Mouse (Mus musculus): Measurements from ENCODE around the gene Ftsj3. TPM values are rescaled to one million over a fixed set of nuclear protein-coding genes. Genes with fewer than 3 reads are reported as not detected.
A peak's percentile ranks its signal among the peaks of the same experiment; 100 is the strongest.
"Not testable (repeated sequence)": the region's sequence is repeated elsewhere in the genome, so short reads cannot be mapped to it uniquely, and the experiment has no call there.

Ftsj3 gene
- total RNA-seq, 2 experiments from 2014 or later, result 15.7 to 22.3 TPM

DNA sequence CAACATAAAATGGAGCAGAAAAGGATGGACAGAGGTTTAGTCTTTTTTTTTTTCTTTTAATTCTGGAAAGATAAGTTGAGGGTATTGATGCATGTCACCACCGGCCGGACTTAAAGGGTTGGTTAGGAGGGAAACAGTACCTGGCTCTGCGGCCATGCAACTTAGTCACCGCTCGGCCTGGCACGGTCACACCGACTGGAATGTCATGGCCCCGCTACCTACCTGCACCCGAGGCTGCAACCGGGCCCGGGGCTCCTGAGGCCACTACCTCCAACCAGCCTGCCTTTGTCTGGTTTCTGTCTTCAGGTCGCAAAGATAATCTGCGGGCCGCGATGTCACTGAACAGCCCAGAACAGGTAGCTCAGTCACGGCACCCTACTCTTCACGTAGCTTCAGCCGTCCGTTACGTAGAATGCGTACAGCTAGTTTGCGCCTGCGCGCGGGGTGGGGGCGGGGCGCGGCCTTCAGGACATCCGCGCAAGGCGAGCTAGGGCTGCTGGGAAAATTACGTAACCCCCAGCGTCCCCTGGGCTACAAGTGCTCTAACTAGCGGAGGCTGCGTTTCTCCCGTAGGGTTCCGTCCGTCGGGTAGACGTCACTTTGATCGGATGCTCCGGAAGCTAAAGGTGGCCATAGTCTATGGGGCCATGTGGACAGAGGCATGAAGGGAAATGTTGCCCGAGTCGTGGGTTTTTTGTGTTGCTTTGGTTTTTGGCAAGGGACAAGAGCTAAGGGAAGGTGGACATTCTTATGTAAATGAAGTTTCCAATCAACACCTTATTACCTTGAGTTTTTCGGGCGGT lies 39.8 kb downstream of the Ftsj3 start, which contains the start of gene Ccdc47:
Ccdc47 (minus strand) TSS at position 418 of the 803 bp plus-strand sequence.
- intact Hi-C loops (cut with DNase I), result no loop called here
- peak; percentile 86 to 93 for DNase-seq

DNA sequence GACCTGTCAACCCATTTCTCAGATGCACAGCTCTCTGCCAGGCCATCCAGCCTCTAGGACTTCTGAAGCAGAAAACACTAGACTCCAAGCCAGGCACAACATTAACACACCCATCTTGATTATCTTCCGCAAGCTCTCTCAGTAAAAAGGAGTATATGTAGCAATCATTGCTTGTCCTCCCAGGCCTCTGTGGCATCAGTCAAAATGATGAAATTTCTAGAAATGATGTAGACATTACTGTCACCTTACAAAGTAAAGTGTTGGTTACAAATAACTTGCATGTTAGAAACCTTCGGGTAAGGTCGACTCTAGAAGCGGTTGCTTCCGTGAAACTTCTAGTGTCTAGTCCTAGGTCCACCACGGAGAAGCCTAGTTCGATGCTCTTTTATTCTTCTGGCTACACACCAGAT lies 40.4 kb downstream of the Ftsj3 start:
- no peak for DNase-seq
- intact Hi-C loops (cut with DNase I), result no loop called here

DNA sequence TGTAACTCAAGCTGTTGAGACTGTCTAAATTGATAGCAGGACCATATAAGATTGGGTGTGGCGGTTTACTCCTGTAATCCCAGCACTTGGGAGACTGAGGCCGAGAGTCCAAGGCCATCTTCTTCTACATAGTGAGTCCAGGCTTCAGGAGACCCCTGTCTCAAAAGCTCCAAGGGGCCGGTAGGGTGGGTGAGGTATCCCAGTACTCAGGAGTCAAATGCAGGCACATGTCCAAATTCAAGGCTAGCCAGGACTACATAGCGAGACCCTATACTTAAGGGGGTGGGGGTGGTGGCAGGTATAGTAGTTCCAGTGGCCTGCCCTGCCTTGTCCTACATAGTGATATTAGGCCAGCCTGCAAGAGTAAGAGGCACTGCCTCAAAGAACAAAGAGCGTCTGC lies 41.0 kb downstream of the Ftsj3 start:
- no peak for DNase-seq
- intact Hi-C loops (cut with DNase I), result no loop called here

DNA sequence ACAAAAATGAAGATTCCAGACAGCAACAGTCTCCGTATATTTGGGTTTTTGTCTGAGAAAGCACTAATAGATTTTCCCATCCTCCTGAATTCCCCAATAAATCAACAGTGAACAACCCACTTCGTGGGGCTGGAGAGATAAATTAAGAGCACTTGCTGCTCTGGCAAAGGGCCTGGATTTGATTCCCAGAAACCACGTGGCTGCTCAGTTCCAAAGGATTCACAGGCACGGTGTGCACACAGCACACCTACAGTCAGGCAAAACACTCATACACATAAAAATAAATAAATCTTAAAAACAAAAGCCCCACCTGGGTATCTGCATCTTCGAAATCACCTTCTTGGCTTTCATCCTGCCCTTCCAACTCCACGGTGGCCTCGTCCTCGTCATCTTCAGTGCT lies 43.1 kb downstream of the Ftsj3 start:
- intact Hi-C loops (cut with DNase I), result no loop called here
- no peak for DNase-seq

DNA sequence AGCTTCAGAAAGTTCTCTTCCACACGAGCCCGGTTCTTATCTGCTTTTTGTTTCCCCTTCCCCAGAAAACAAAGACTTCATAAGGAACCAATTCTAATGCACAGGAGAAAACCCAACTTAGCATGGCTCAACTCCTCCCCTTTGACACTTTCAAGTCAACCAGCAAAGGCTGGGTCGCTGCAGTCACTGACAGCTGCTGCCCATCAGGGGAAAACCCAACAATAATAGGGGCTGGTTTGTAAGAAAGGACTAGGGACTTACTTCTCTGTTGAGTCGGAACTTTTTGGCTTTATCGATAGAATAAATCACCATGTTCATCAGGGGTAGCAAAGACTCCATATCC lies 53.8 kb downstream of the Ftsj3 start, which contains the start of gene Strada:
Strada (minus strand) TSS at position 46 of the 343 bp plus-strand sequence.
- DNase-seq, result no peak
- intact Hi-C loops (cut with DNase I), result no loop called here

DNA sequence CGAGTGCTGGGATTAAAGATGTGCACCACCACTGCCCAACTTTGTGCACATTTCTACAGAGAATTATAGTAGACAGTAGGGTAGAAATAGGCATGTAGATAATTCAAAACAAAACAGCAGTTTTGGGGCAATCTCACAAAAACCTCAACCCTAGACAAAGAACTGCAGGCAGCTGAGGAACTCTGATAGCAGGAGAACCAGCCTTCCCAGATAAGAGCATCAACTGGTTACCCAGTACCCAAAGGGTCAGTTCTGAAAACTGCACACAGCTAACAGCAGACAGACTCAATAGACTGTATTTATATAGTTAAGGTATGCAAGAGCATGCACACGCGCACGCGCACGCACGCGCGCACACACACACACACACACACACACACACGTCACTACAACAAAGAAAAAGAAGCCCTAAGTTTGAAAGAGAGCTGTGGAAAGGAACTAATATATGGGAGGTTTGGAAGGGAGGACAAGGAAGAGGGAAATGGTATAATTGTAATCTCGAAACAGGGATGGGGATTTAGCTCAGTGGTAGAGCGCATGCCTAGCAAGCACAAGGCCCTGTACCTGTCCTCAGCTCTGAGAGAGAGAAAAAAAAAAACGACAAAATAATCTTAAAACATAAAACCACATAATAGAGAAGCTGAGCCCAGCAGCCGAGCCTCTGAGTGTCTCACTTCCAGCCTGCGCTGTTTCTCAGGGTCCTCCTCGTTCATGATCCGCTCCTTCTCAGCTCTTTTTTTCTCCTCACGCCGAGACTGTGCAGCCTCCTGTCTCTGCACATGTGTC lies 54.3 kb downstream of the Ftsj3 start:
- no peak for DNase-seq
- intact Hi-C loops (cut with DNase I), result no loop called here

DNA sequence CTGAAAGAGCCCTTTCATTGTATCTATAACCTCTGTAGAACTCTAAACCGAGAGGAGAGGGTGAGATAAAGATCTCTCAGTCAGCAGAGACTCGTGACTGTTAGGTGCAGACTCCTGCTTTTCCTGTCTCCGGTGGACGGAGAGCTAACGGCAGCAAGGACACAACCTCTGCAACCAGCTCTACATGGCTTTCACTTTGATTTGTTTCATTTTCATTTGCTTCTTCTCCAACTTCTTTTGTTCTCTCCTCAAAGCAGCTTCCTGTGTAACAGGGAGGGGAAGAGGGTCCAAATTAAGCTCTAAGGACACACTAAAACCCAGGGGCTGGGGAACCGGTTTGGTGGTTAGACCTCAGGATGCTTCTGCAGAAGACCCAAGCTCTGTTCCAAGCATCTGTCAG lies 55.1 kb downstream of the Ftsj3 start:
- no peak for DNase-seq
- intact Hi-C loops (cut with DNase I), result no loop called here

DNA sequence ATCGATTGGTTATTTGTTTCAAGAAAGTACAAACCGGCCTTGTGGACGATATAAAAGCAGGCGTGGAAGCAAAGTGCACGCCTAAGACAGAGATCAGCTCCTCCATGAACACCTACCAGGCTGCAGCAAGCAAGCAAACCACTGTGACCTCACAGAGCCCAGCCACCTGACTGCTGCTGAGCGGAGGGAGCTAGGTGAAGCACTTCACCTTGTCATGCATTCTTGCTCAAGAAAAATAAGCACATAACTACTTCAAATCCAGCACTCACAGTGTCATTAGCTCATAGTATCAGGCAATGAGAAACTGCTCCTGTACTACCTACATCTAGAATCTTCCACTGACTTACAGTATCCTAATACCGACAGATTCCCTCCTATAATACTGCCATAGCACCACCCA lies 55.9 kb downstream of the Ftsj3 start:
- intact Hi-C loops (cut with DNase I), result not testable (repeated sequence)

More for the DNA sequence above, 55.9 kb downstream of the Ftsj3 start:
- not testable (repeated sequence) for DNase-seq

Other genes with a start within 250 kb of the Ftsj3 start
- gene Kcnh6, start 248.0 kb downstream of the Ftsj3 start, total RNA-seq (2021), result not detected
- gene Dcaf7, start 219.2 kb downstream of the Ftsj3 start, total RNA-seq (2021), result 10 to 100 TPM; 23.9 to 25.6 TPM
- gene Taco1, start 190.0 kb downstream of the Ftsj3 start, total RNA-seq (2021), result 10 to 100 TPM; 37.6 to 42.7 TPM
- gene Map3k3, start 171.5 kb downstream of the Ftsj3 start, total RNA-seq (2021), result 10 to 100 TPM; 20.6 to 20.8 TPM
- not detected for gene Gm10840, start 95.2 kb downstream of the Ftsj3 start, total RNA-seq (2021)
- gene Limd2, start 95.2 kb downstream of the Ftsj3 start, total RNA-seq (2021), result 1 to 10 TPM; 1.5 to 3.6 TPM
- gene Strada, start 53.9 kb downstream of the Ftsj3 start, total RNA-seq (2021), result 10 to 100 TPM; 10.5 to 10.9 TPM
- 10 to 100 TPM; 60.0 to 68.3 TPM for gene Ccdc47, start 39.7 kb downstream of the Ftsj3 start, total RNA-seq (2021)
- 10 to 100 TPM; 19.1 to 22.2 TPM for gene Ddx42, start 39.2 kb downstream of the Ftsj3 start, total RNA-seq (2021)
- 100 to 1,000 TPM; 122 to 134 TPM for gene Psmc5, start 75 bp upstream of the Ftsj3 start, total RNA-seq (2021)
- gene Smarcd2, start 16.9 kb upstream of the Ftsj3 start, total RNA-seq (2021), result 10 to 100 TPM; 12.6 to 14.4 TPM
- under 1 TPM; 0.08 to 0.12 TPM for gene Tcam1, start 20.6 kb upstream of the Ftsj3 start, total RNA-seq (2021)
- not detected for gene Gh, start 45.8 kb upstream of the Ftsj3 start, total RNA-seq (2021)
- under 1 TPM; 0.30 to 0.43 TPM for gene Cd79b, start 58.7 kb upstream of the Ftsj3 start, total RNA-seq (2021)
- gene Scn4a, start 97.2 kb upstream of the Ftsj3 start, total RNA-seq (2021), result 100 to 1,000 TPM; 381 to 407 TPM
- 1 to 10 TPM; 5.7 to 7.1 TPM for gene Prr29, start 109.4 kb upstream of the Ftsj3 start, total RNA-seq (2021)
- gene Icam2, start 132.0 kb upstream of the Ftsj3 start, total RNA-seq (2021), result 1 to 10 TPM; 4.4 to 5.4 TPM
- 1 to 10 TPM; 5.2 to 8.1 TPM for gene Ern1, start 231.8 kb upstream of the Ftsj3 start, total RNA-seq (2021)

All from gastrocnemius, postnatal 36 days (tissue).